Mouse (Mus musculus): ENCODE data around the gene Emc10.

DNA sequence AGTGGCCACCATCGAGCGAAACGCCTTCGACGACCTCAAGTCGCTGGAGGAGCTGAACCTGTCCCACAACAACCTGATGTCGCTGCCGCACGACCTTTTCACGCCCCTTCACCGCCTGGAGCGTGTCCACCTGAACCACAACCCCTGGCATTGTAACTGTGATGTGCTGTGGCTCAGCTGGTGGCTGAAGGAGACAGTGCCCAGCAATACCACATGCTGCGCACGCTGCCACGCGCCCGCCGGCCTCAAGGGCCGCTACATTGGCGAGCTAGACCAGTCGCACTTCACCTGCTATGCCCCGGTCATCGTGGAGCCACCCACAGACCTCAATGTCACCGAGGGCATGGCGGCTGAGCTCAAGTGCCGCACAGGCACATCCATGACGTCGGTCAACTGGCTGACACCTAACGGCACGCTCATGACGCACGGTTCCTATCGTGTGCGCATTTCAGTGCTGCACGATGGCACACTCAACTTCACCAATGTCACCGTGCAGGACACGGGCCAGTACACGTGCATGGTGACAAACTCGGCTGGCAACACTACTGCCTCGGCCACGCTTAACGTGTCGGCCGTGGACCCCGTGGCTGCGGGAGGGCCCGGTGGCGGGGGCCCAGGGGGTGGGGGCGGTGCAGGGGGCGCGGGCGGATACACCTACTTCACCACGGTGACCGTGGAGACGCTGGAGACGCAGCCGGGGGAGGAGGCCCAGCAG is 34.7 kb downstream of the Emc10 start:
- no peak for TF ChIP-seq CTCF (conservative IDR thresholded peaks at IDR 0.05; ENCODE audit: low read length)
- no peak for TF ChIP-seq POU5F1 (IDR thresholded peaks at IDR 0.05; ENCODE audit: borderline replicate concordance, low read length)
- TF ChIP-seq NANOG (IDR thresholded peaks at IDR 0.05; ENCODE audit: borderline replicate concordance, low read length) = no peak
